Mouse (Mus musculus): ENCODE data around the gene Larp7.

- TF ChIP-seq CTCF (IDR thresholded peaks at IDR 0.05), result 0 out of 2 replicates have a peak, but pooled peaks have one; percentile 5
- TF ChIP-seq EP300 (IDR thresholded peaks at IDR 0.05), result no peak
Observed at GRCm38 (mm10) chr3:127521156-127521555, 32.0 kb downstream of the Larp7 start.
